Comparison of ENCODE assay signal across 16 mouse cellular contexts in the genomic region with DNA sequence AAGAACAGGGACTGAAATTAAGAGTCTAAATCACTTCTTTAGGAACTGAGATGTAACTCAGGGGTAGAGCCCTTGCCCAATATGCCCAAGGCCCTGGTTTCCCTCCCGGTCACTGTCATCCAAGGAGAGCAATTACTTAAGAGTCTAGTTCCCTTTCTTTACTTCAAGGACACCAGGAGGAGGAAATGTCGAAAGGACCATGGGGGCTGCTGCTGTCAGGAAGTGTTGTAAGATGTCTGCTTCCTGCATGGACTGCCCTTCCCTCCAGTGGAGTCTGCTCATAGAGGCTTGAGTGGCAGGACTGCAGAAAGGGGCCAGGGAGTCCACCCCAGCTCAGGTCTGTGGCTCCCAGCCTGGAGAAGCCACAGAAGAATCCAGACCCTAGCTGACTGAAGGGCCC. TPM values are rescaled to one million over a fixed set of nuclear protein-coding genes. Genes with fewer than 3 reads are reported as not detected.
A peak's percentile ranks its signal among the peaks of the same experiment; 100 is the strongest.
DNase-seq lines count a peak whose midpoint lies in the region; ATAC-seq and TF ChIP-seq lines count a peak whose summit lies in the region.
"Had no signal": no experiment of that assay in that cellular context is flagged by ENCODE, and none has a peak within 500 bp of the region (broad histone marks: within the 10 kb centered on the region; RNA-seq: fewer than 3 reads in every experiment).

No protein-coding gene starts in this region.

- H3K36me3 ChIP-seq in kidney, adult 2 months (ENCODE audit: control insufficient read depth, insufficient read depth, low read length), result no peaks in the 10 kb centered on the region; the same call in 1 of the 2 replicates
- H3K36me3 ChIP-seq: hindbrain, embryonic 15.5 days had no signal

- no peaks in the 10 kb centered on the region for H3K27me3 ChIP-seq in kidney, adult 2 months (replicated peaks; ENCODE audit: control insufficient read depth, insufficient read depth, low read length)
- H3K27me3 ChIP-seq: hindbrain, embryonic 15.5 days; limb, embryonic 15.5 days had no signal

- no peak for TF ChIP-seq CTCF in kidney, adult 2 months (conservative IDR thresholded peaks at IDR 0.05; ENCODE audit: insufficient read depth, insufficient read length, low read depth, low read length)

- peak; percentile 80 for ATAC-seq in common myeloid progenitor, adult 5-6 weeks (replicated peaks; ENCODE audit: low read depth, poor library complexity, severe bottlenecking)
- ATAC-seq in neutrophil, adult 5-6 weeks (ENCODE audit: extremely low read depth, insufficient number of reproducible peaks, low FRiP score, poor library complexity, severe bottlenecking), result peak; percentile 34; the same call in 1 of the 2 replicates
- ATAC-seq: forebrain, embryonic 14.5 days; intestine, postnatal 0 days had no signal

- WGBS in kidney, adult 2 months, result 76% methylated on average over 2 of the region's 2 CpGs

- peak; percentile 83 for DNase-seq in layer of hippocampus, adult 9-11 months
- no peak for DNase-seq in layer of hippocampus, adult 9-10 months (ENCODE audit: low spot score)
- DNase-seq in lung, postnatal 14 days, result peak; percentile 16
- DNase-seq in kidney, adult 2 months, result no peak
- no peak for DNase-seq in frontal cortex, postnatal 36 days (ENCODE audit: low spot score in 2 of 2)
- DNase-seq: cerebellum, adult 8-10 months; kidney, postnatal 14 days; thymus, postnatal 36 days had no signal

- TF ChIP-seq POLR2A in kidney, adult 2 months (IDR thresholded peaks at IDR 0.05; ENCODE audit: low read depth, low read length), result no peak

- H3K4me1 ChIP-seq in kidney, adult 2 months (ENCODE audit: control insufficient read depth, insufficient read depth, low read length), result no peaks in the 10 kb centered on the region; the same call in 1 of the 2 replicates
- H3K4me1 ChIP-seq: hindbrain, embryonic 15.5 days; limb, embryonic 15.5 days had no signal

- no peak overlapping the region for H3K27ac ChIP-seq in kidney, adult 2 months (ENCODE audit: insufficient read depth, low read depth, low read length)
- H3K27ac ChIP-seq: hindbrain, embryonic 15.5 days; limb, embryonic 15.5 days had no signal

- H3K4me3 ChIP-seq in kidney, adult 2 months (ENCODE audit: insufficient read depth, low read depth, low read length), result no peak overlapping the region
- H3K4me3 ChIP-seq: hindbrain, embryonic 15.5 days; limb, embryonic 15.5 days had no signal

RNA-seq across cellular contexts. Expression of a gene that starts 14.3 kb away (rescaled TPM):
- total RNA-seq in common myeloid progenitor, adult 5-6 weeks (2017), result 0.53 and 0.73 TPM in 2 replicates
- not detected in 2 replicates for total RNA-seq in neutrophil, adult 5-6 weeks (2017)
- polyA plus RNA-seq in kidney, adult 2 months (2012; rRNA removed), result 0.01 and 0.05 TPM in 2 replicates
- total RNA-seq: gastrocnemius, adult 18-20 months; heart, adult 18-20 months had no signal
- polyA plus RNA-seq: limb, embryonic 15.5 days had no signal

RNA-seq across cellular contexts. Expression of a gene that starts 16.3 kb away (rescaled TPM):
- 29.6 and 31.8 TPM in 2 replicates for total RNA-seq in common myeloid progenitor, adult 5-6 weeks (2017)
- total RNA-seq in neutrophil, adult 5-6 weeks (2017), result 168 and 176 TPM in 2 replicates
- polyA plus RNA-seq in kidney, adult 2 months (2012; rRNA removed), result 36.1 and 37.2 TPM in 2 replicates

RNA-seq across cellular contexts. Expression of a gene that starts 51.8 kb away (rescaled TPM):
- total RNA-seq in common myeloid progenitor, adult 5-6 weeks (2017), result 11.6 and 15.0 TPM in 2 replicates
- total RNA-seq in neutrophil, adult 5-6 weeks (2017), result 21.1 and 25.8 TPM in 2 replicates
- polyA plus RNA-seq in kidney, adult 2 months (2012; rRNA removed), result 36.0 and 36.1 TPM in 2 replicates

Comparison
In these comparisons a context has a peak if more than half of its experiments do, and no peak if none do; other contexts are left out.
1. DNase-seq: peak in layer of hippocampus, adult 9-11 months (single experiment) and lung, postnatal 14 days (single experiment); none in layer of hippocampus, adult 9-10 months (single experiment), kidney, adult 2 months (single experiment) and frontal cortex, postnatal 36 days (0 of 2).